In the genomic region with DNA sequence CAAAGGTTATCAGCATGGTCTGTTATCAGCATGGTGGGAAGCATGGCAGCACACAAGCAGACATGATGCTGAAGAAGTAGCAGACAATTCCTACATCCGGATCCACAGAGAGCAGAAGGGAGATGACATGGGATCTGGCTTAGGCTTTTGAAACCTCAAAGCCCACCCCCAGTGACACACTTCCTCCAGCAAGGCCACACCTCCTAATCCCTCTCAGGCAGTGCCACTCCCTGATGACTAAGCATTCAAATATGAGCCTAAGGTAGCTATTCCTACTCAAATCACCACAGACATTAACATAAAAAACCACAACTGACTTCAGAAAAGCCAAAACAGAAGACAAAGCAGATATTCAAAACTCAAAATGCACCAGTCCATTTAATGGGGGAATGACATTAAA, we compare ENCODE assay signal across 26 mouse cellular contexts. TPM values are rescaled to one million over a fixed set of nuclear protein-coding genes. Genes with fewer than 3 reads are reported as not detected.
A peak's percentile ranks its signal among the peaks of the same experiment; 100 is the strongest.
DNase-seq lines count a peak whose midpoint lies in the region; ATAC-seq and TF ChIP-seq lines count a peak whose summit lies in the region.
"Had no signal": no experiment of that assay in that cellular context is flagged by ENCODE, and none has a peak within 500 bp of the region (broad histone marks: within the 10 kb centered on the region; RNA-seq: fewer than 3 reads in every experiment).

No protein-coding gene starts in this region.

- no peak for TF ChIP-seq CTCF in midbrain, postnatal 0 days (IDR thresholded peaks at IDR 0.05)

- no peak overlapping the region for H3K9ac ChIP-seq in midbrain, postnatal 0 days (replicated peaks; ENCODE audit: low read length, poor library complexity, severe bottlenecking)
- H3K9ac ChIP-seq: forebrain, postnatal 0 days; heart, embryonic 15.5 days; hindbrain, embryonic 15.5 days; intestine, embryonic 15.5 days; liver, embryonic 12.5 days; liver, postnatal 0 days; neural tube, embryonic 13.5 days had no signal

- ATAC-seq in midbrain, postnatal 0 days (ENCODE audit: low FRiP score): no peak
- ATAC-seq: liver, embryonic 12.5 days; liver, postnatal 0 days had no signal

- no peak overlapping the region for H3K27ac ChIP-seq in midbrain, postnatal 0 days (ENCODE audit: low read depth, low read length)
- H3K27ac ChIP-seq: heart, embryonic 10.5 days; heart, embryonic 15.5 days; hindbrain, embryonic 15.5 days; intestine, embryonic 15.5 days; kidney, postnatal 0 days; liver, embryonic 12.5 days; neural tube, embryonic 13.5 days had no signal

- DNase-seq in heart, adult 11 months: peak; percentile 57
- DNase-seq in heart, postnatal 4 days: no peak
- DNase-seq in right cerebral cortex, postnatal 10 days (ENCODE audit: low spot score in 2 of 2): peak; percentile 9 to 14
- DNase-seq in right cerebral cortex, adult 18-20 months: no peak
- DNase-seq in Muller cell, postnatal 12 days (ENCODE audit: inconsistent ontology term): peak; percentile 39
- DNase-seq in midbrain, postnatal 0 days (ENCODE audit: low spot score): no peak
- no peak for DNase-seq in MN1 (ENCODE audit: low spot score)
- no peak for DNase-seq in testis, postnatal 14 days (ENCODE audit: low spot score)
- DNase-seq: adrenal gland, adult 8-10 months; cerebellum, postnatal 14 days; forebrain, postnatal 0 days; kidney, adult 2 months; left cerebral cortex, postnatal 4 days; liver, postnatal 0 days; right cerebral cortex, postnatal 14 days; thymus, adult 2 months; thymus, postnatal 36 days had no signal

- no peaks in the 10 kb centered on the region for H3K9me3 ChIP-seq in midbrain, postnatal 0 days (ENCODE audit: low read length)
- H3K9me3 ChIP-seq: heart, embryonic 10.5 days; heart, embryonic 15.5 days; hindbrain, embryonic 15.5 days; intestine, embryonic 15.5 days; liver, embryonic 12.5 days; neural tube, embryonic 13.5 days had no signal

- H3K36me3 ChIP-seq in midbrain, postnatal 0 days (ENCODE audit: insufficient read depth, low read length): peaks cover 10% of the 10 kb centered on the region; the same call in 1 of the 2 replicates

- H3K4me3 ChIP-seq in midbrain, postnatal 0 days (ENCODE audit: low read depth, low read length): no peak overlapping the region
- H3K4me3 ChIP-seq: erythroblast, embryonic 14.5 days; heart, embryonic 10.5 days; heart, embryonic 15.5 days; hindbrain, embryonic 15.5 days; intestine, embryonic 15.5 days; liver, embryonic 12.5 days; neural tube, embryonic 13.5 days had no signal

- 93% methylated on average over 1 of the region's 1 CpGs for WGBS in midbrain, postnatal 0 days

- H3K4me2 ChIP-seq in midbrain, postnatal 0 days (ENCODE audit: low read depth, low read length, poor library complexity, severe bottlenecking): no peak overlapping the region
- H3K4me2 ChIP-seq: heart, embryonic 15.5 days; hindbrain, embryonic 15.5 days; intestine, embryonic 15.5 days; liver, embryonic 12.5 days; midbrain, embryonic 11.5 days; neural tube, embryonic 13.5 days had no signal

- H3K27me3 ChIP-seq in midbrain, postnatal 0 days (ENCODE audit: insufficient read depth, low read length): no peaks in the 10 kb centered on the region
- H3K27me3 ChIP-seq: heart, embryonic 15.5 days; hindbrain, embryonic 15.5 days; intestine, embryonic 15.5 days; liver, embryonic 12.5 days; neural tube, embryonic 13.5 days had no signal

- no peaks in the 10 kb centered on the region for H3K4me1 ChIP-seq in midbrain, postnatal 0 days (ENCODE audit: insufficient read depth, low read length)
- H3K4me1 ChIP-seq: heart, embryonic 15.5 days; intestine, embryonic 15.5 days had no signal

RNA-seq across cellular contexts. Expression of a gene that starts 42.8 kb away (rescaled TPM):
- total RNA-seq in heart, postnatal 4 days (2021): 10 to 100 TPM; 32.5 to 35.7 TPM
- total RNA-seq in midbrain, postnatal 0 days (2014; rRNA removed): 60.1 and 79.5 TPM in 2 replicates
- 39.3 and 40.7 TPM in 2 replicates for polyA plus RNA-seq in midbrain, postnatal 0 days (2015; fragmentation: Nextera tagmentation; extraction: Ambion mirVana)

RNA-seq across cellular contexts. Expression of a gene that starts 56.4 kb away (rescaled TPM):
- 10 to 100 TPM; 27.6 to 31.0 TPM for total RNA-seq in heart, postnatal 4 days (2021)
- 39.2 and 42.6 TPM in 2 replicates for total RNA-seq in midbrain, postnatal 0 days (2014; rRNA removed)
- 60.4 and 65.2 TPM in 2 replicates for polyA plus RNA-seq in midbrain, postnatal 0 days (2015; fragmentation: Nextera tagmentation; extraction: Ambion mirVana)

Comparison
In these comparisons a context has a peak if more than half of its experiments do, and no peak if none do; other contexts are left out.
1. DNase-seq: peak in heart, adult 11 months (single experiment), right cerebral cortex, postnatal 10 days (2 of 2) and Muller cell, postnatal 12 days (single experiment); none in heart, postnatal 4 days (single experiment), right cerebral cortex, adult 18-20 months (single experiment), midbrain, postnatal 0 days (single experiment), MN1 (single experiment) and testis, postnatal 14 days (single experiment).